Mouse (Mus musculus): Measurements from ENCODE around the gene Arpp21. TPM values are rescaled to one million over a fixed set of nuclear protein-coding genes. Genes with fewer than 3 reads are reported as not detected.
"Not testable (repeated sequence)": the region's sequence is repeated elsewhere in the genome, so short reads cannot be mapped to it uniquely, and the experiment has no call there.

Arpp21 gene
- total RNA-seq, 4 experiments from 2014 or later: 639 to 745 (median 708) TPM

DNA sequence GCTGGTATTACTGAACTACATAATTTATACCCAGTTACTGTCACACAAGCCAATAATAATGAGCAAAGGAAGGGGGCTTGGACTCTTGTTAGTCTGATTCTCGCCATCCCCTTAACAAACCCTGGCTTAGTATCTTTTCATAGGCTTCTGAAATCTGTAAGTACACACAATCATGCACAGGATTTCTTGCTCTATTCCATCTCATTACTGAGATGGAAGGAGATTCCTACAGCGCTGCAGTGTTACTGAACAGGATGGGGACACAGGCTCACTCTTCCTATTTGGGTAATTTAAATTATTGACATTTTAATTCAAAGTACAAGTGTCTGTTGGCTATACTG is 132.9 kb downstream of the Arpp21 start:
- DNase-seq (ENCODE audit: low spot score in 2 of 2): no peak

GRCm38 (mm10) chr9:112102155-112102851 is 133.4 kb downstream of the Arpp21 start:
- peak in 1 of 2 experiments; percentile 91 for DNase-seq (ENCODE audit: low spot score in 2 of 2)

- DNase-seq (ENCODE audit: low spot score in 2 of 2): no peak
These were observed 134.7 kb downstream of the Arpp21 start for GRCm38 (mm10) chr9:112100841-112101595.

GRCm38 (mm10) chr9:112098267-112098666 is 137.5 kb downstream of the Arpp21 start:
- no peak for DNase-seq (ENCODE audit: low spot score in 2 of 2)

DNA sequence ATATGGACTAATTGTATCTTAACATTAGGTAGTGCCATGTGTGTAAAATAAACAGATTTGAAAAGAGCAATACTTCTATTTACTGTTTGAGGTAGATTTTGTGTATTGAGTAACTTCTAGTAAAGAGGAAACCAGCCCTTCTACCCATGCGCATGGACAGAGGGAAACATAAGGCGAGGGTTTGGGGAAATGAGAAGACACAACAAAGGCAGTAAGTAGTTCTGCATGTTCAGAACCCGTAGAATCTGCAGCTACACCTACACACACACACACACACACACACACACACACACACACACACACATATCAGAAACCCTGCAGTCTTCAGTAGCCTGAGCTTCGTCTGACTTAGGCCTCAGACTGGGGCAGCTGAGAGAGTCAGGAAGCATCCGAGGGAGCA is 140.0 kb downstream of the Arpp21 start:
- no peak for DNase-seq (ENCODE audit: low spot score in 2 of 2)

DNA sequence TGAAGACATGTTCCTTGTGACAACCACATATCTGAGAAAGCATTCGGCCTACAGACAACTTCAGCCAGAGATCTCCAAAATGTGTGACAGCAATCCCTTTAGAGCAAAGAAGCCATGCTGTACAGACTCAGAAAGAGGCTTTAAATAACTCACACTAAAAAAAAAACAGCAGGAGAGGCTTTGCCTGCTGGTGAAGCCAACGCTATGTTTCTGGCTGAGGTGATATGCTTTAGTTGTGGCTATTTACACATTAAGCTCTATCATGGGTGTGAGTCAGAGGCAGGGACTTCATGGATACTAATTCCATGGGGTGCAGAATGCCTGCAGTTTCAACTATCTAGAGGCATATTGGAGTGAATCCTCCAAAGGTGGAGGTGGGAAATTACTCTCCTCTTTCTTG is 140.5 kb downstream of the Arpp21 start:
- DNase-seq (ENCODE audit: low spot score in 2 of 2): no peak

GRCm38 (mm10) chr9:112078903-112079302 is 156.8 kb downstream of the Arpp21 start:
- DNase-seq (ENCODE audit: low spot score in 2 of 2): no peak

- no peak for DNase-seq (ENCODE audit: low spot score in 2 of 2)
These were observed 157.3 kb downstream of the Arpp21 start for GRCm38 (mm10) chr9:112078453-112078852.

- DNase-seq (ENCODE audit: low spot score in 2 of 2): no peak
These were observed 160.5 kb downstream of the Arpp21 start for GRCm38 (mm10) chr9:112075273-112075672.

- no peak for DNase-seq (ENCODE audit: low spot score in 2 of 2)
These were observed 160.9 kb downstream of the Arpp21 start for GRCm38 (mm10) chr9:112074872-112075271.

- DNase-seq (ENCODE audit: low spot score in 2 of 2): no peak
These were observed 164.4 kb downstream of the Arpp21 start for GRCm38 (mm10) chr9:112071368-112071767.

GRCm38 (mm10) chr9:112070961-112071360 is 164.8 kb downstream of the Arpp21 start:
- no peak for DNase-seq (ENCODE audit: low spot score in 2 of 2)

- DNase-seq (ENCODE audit: low spot score in 2 of 2): no peak
These were observed 167.5 kb downstream of the Arpp21 start for GRCm38 (mm10) chr9:112068250-112068649.

GRCm38 (mm10) chr9:112060696-112061425 is 174.9 kb downstream of the Arpp21 start:
- DNase-seq (ENCODE audit: low spot score in 2 of 2): no peak

- no peak for DNase-seq (ENCODE audit: low spot score in 2 of 2)
These were observed 180.8 kb downstream of the Arpp21 start for GRCm38 (mm10) chr9:112054807-112055381.

DNA sequence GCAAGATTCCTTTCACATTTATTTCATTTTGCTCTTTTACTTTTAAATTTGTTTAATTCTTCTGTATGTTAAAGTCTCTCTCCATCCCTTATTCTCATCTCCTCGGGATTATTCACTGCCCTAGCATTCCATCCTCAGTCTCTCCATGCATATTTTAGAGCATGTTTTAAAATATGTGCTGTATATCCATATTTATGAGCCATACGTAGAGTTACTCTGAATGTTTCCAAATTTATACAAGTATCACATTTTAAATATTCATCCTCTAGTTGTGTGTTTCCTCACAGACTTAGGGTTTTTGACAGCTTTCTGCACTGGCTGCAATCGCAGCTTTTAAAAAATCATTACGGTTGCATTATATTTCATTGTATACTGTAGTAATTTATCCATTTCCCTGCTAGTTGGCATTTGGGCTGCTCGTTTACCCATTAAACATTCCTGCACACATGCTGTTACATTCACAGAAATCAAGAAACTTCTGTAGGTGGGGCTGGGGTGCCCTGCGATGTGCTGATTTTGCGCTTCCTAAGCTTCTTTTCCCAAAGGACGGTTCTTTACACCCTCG is 187.8 kb downstream of the Arpp21 start:
- no peak for DNase-seq (ENCODE audit: low spot score in 2 of 2)

GRCm38 (mm10) chr9:112040566-112040965 is 195.2 kb downstream of the Arpp21 start:
- DNase-seq (ENCODE audit: low spot score in 2 of 2): no peak

DNA sequence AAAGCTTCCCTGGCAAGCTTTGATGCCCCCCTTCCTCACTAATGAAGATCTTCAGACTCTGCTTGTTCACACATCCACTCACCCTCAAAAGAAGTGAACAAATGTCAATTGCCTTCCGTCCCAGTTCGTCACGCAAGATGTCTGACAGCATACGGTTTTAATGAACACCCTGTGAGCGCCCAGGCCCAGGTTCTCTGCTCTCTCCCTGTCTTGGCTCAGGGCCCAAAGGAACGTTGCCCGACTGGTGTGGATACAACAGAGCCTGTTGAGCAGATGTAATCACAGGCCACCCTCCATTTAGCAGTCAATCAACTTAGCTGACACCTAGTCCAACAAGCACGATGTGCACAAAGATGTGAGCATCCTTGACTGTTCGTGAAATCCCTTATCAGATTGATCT is 198.0 kb downstream of the Arpp21 start:
- no peak for DNase-seq (ENCODE audit: low spot score in 2 of 2)

DNA sequence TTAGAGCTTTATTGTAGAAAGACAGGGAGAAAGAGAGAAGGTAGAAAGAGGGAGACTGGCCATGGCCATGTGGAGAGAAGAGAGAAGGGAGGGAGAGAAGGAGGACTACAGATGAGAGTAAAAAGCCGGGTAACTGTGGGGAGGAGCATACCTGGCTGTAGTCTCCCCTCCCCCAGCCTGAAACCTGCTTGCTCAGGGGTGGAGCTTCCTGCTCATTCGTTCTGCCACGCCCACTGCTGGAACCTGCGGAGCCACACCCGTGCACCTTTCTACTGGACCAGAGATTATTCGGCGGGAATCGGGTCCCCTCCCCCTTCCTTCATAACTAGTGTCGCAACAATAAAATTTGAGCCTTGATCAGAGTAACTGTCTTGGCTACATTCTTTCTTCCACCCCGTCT is 201.9 kb downstream of the Arpp21 start:
- DNase-seq (ENCODE audit: low spot score in 2 of 2): not testable (repeated sequence)

DNA sequence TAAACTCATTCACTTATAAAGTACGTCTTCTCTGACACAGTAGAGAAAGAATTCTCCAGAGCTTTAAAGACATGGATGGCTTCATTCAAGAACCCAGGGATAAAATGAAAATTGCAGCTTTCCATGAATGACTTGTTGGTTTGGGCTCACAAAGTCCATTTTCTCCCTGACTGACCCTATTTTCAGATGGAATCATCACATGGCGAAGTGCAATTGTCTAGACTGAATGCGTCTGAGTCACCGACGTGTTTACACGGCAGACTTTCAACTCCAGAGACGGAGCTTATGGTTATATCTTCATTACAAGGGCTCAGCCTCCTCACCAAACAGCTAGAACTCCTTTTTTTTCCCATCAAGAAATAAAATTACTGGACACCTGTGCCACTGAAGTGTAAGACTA is 203.6 kb downstream of the Arpp21 start:
- DNase-seq (ENCODE audit: low spot score in 2 of 2): no peak

GRCm38 (mm10) chr9:112023562-112024015 is 212.1 kb downstream of the Arpp21 start:
- no peak for DNase-seq (ENCODE audit: low spot score in 2 of 2)

DNA sequence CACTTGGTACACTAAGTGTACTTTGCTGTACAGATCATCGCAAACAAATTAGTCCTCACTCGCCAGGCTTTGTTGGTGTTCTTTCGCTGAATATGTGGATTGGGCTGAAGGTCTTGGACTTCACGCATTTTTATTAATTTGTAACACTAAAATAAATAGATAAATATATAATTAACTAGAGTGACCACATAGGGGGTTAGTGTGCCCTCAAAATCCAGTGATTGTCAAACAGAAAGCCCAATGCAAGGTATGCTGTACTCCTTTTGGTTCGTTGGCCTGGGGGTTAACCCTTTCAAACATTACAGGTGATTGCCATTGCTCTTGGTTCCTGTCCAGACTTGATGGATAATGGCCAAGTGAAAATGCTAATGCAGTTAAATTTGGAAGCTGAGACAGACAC is 212.6 kb downstream of the Arpp21 start:
- no peak for DNase-seq (ENCODE audit: low spot score in 2 of 2)
